Mouse (Mus musculus): ENCODE results near the gene Map1s.

- TF ChIP-seq POLR2A (IDR thresholded peaks at IDR 0.05; ENCODE audit: borderline replicate concordance, extremely low read depth, low read depth, low read length) = no peak
- TF ChIP-seq CTCF (IDR thresholded peaks at IDR 0.05; ENCODE audit: insufficient read depth, low read length) = no peak
Observed at GRCm38 (mm10) chr8:70880546-70880945, 25.2 kb upstream of the Map1s start.

Measured in lung, adult 2 months (tissue).